Mouse (Mus musculus) ES-Bruce4 (cell line): ENCODE results near the gene Xndc1.

Experiments
- CTCF ChIP-seq: IDR thresholded peaks from one replicate; pipeline ENCODE4 v1.8.1; 2011; ENCODE audit warnings: low read depth, low read length
- EP300 ChIP-seq: IDR thresholded peaks from 2 replicates; pipeline ENCODE4 v1.6.1; 2011; ENCODE audit warnings: low read depth, low read length; ENCODE audit not compliant: insufficient read depth

- TF ChIP-seq CTCF = no peak
- no peak for TF ChIP-seq EP300
These were observed 17.5 kb downstream of the Xndc1 start, which contains the start of gene Trpc2 for GRCm38 (mm10) chr7:102082816-102083215.
